Mouse (Mus musculus): ENCODE data around the gene Kpna7. TPM values are rescaled to one million over a fixed set of nuclear protein-coding genes. Genes with fewer than 3 reads are reported as not detected.
A peak's percentile ranks its signal among the peaks of the same experiment; 100 is the strongest.

The Kpna7 gene
- polyA plus RNA-seq, 1 experiment from 2014 or later = not detected

DNA sequence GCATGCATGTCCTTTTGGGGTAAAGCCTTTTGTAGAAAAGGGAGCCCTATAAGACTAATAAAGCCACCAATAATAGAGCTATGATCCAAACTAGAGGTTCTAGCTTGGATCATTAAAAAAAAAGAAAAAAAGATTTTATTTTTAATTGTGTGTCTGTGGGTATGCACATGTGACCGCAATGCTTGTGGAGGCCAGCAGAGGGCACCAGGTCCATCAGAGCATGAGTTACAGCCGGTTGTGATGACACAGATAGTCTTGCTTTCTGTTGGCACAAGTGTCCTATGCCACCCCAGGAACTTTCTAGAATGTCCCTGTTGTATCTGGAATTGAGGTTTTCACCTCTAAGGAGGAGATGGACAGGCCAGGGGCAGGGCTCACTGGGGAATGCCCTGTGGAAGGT lies 35.6 kb upstream of the Kpna7 start:
- no peak for ATAC-seq
- H3K4me1 ChIP-seq (replicated peaks; ENCODE audit: control insufficient read depth, insufficient read depth, low read length) = peaks cover 6% of the 10 kb centered on the region
- no peak overlapping the region for H3K4me3 ChIP-seq (replicated peaks; ENCODE audit: low read length)
- 91% methylated on average over 2 of the region's 2 CpGs for WGBS
- H3K27me3 ChIP-seq (replicated peaks; ENCODE audit: control insufficient read depth, insufficient read depth, low read length) = no peaks in the 10 kb centered on the region
- no peak overlapping the region for H3K4me2 ChIP-seq (ENCODE audit: low read length)
- no peak overlapping the region for H3K9ac ChIP-seq (replicated peaks; ENCODE audit: low read depth, low read length)
- H3K27ac ChIP-seq (ENCODE audit: low read length) = no peak overlapping the region
- H3K36me3 ChIP-seq (ENCODE audit: control insufficient read depth, insufficient read depth) = peaks cover 4% of the 10 kb centered on the region; the same call in 1 of the 2 replicates
- H3K9me3 ChIP-seq (ENCODE audit: control insufficient read depth, low read length) = no peaks in the 10 kb centered on the region

- no peak for ATAC-seq
- H3K27me3 ChIP-seq (replicated peaks; ENCODE audit: control insufficient read depth, insufficient read depth, low read length) = 0 out of 2 replicates have a peak, but pooled peaks cover 2% of the 10 kb centered on the region
- 93% methylated on average over 5 of the region's 5 CpGs for WGBS
- no peak overlapping the region for H3K9ac ChIP-seq (replicated peaks; ENCODE audit: low read depth, low read length)
- H3K27ac ChIP-seq (ENCODE audit: low read length) = no peak overlapping the region
- H3K9me3 ChIP-seq (ENCODE audit: control insufficient read depth, low read length) = no peaks in the 10 kb centered on the region
- H3K36me3 ChIP-seq (ENCODE audit: control insufficient read depth, insufficient read depth) = no peaks in the 10 kb centered on the region
- H3K4me3 ChIP-seq (replicated peaks; ENCODE audit: low read length) = no peak overlapping the region
- H3K4me2 ChIP-seq (ENCODE audit: low read length) = no peak overlapping the region
- H3K4me1 ChIP-seq (replicated peaks; ENCODE audit: control insufficient read depth, insufficient read depth, low read length) = peaks cover 12% of the 10 kb centered on the region
These were observed 34.6 kb upstream of the Kpna7 start for GRCm38 (mm10) chr5:145118461-145118860.

DNA sequence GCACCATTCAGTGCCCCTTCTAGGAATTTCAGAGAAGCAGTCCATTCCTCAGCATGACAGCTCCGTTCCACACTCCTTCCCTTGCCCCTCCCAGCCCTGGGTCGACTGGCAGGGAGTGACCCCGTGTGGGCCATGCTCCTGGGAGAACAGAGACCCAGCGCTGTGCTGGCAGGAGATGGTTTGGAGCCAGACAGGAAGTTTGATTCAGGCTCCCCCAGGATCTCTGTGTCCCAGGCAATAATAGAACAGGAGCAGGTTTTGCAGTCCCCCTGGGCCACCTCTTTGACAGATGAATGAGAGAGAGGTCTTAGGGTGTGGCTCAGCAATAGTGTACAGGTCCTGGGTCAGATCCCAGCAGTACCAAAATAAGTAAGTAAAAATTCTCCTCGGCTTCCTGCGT lies 34.2 kb upstream of the Kpna7 start:
- H3K27ac ChIP-seq (ENCODE audit: low read length) = no peak overlapping the region
- H3K36me3 ChIP-seq (ENCODE audit: control insufficient read depth, insufficient read depth) = no peaks in the 10 kb centered on the region
- no peak overlapping the region for H3K4me2 ChIP-seq (ENCODE audit: low read length)
- 72% methylated on average over 6 of the region's 6 CpGs for WGBS
- ATAC-seq = no peak
- no peak overlapping the region for H3K9ac ChIP-seq (replicated peaks; ENCODE audit: low read depth, low read length)
- H3K4me1 ChIP-seq (replicated peaks; ENCODE audit: control insufficient read depth, insufficient read depth, low read length) = peaks cover 12% of the 10 kb centered on the region
- no peak overlapping the region for H3K4me3 ChIP-seq (replicated peaks; ENCODE audit: low read length)
- H3K27me3 ChIP-seq (replicated peaks; ENCODE audit: control insufficient read depth, insufficient read depth, low read length) = 0 out of 2 replicates have a peak, but pooled peaks cover 4% of the 10 kb centered on the region
- no peaks in the 10 kb centered on the region for H3K9me3 ChIP-seq (ENCODE audit: control insufficient read depth, low read length)

GRCm38 (mm10) chr5:145116916-145117315 lies 33.1 kb upstream of the Kpna7 start:
- H3K36me3 ChIP-seq (ENCODE audit: control insufficient read depth, insufficient read depth) = no peaks in the 10 kb centered on the region
- 41% methylated on average over 10 of the region's 10 CpGs for WGBS
- no peak overlapping the region for H3K27ac ChIP-seq (ENCODE audit: low read length)
- H3K4me1 ChIP-seq (replicated peaks; ENCODE audit: control insufficient read depth, insufficient read depth, low read length) = peaks cover 12% of the 10 kb centered on the region
- no peak for ATAC-seq
- H3K4me2 ChIP-seq (ENCODE audit: low read length) = no peak overlapping the region
- no peak overlapping the region for H3K4me3 ChIP-seq (replicated peaks; ENCODE audit: low read length)
- no peak overlapping the region for H3K9ac ChIP-seq (replicated peaks; ENCODE audit: low read depth, low read length)
- H3K9me3 ChIP-seq (ENCODE audit: control insufficient read depth, low read length) = no peaks in the 10 kb centered on the region
- H3K27me3 ChIP-seq (replicated peaks; ENCODE audit: control insufficient read depth, insufficient read depth, low read length) = 0 out of 2 replicates have a peak, but pooled peaks cover 4% of the 10 kb centered on the region

GRCm38 (mm10) chr5:145116316-145116715 lies 32.5 kb upstream of the Kpna7 start:
- Histone ChIP-seq H3K4me2 (ENCODE audit: low read length) (no peak overlapping the region), H3K27me3 (replicated peaks; ENCODE audit: control insufficient read depth, insufficient read depth, low read length) (0 out of 2 replicates have a peak, but pooled peaks cover 4% of the 10 kb centered on the region), H3K9me3 (ENCODE audit: control insufficient read depth, low read length) (no peaks in the 10 kb centered on the region), H3K27ac (ENCODE audit: low read length) (no peak overlapping the region), H3K4me3 (replicated peaks; ENCODE audit: low read length) (no peak overlapping the region), H3K36me3 (ENCODE audit: control insufficient read depth, insufficient read depth) (no peaks in the 10 kb centered on the region), H3K4me1 (replicated peaks; ENCODE audit: control insufficient read depth, insufficient read depth, low read length) (peaks cover 12% of the 10 kb centered on the region), H3K9ac (replicated peaks; ENCODE audit: low read depth, low read length) (no peak overlapping the region)
- ATAC-seq = no peak
- 54% methylated on average over 4 of the region's 4 CpGs for WGBS

DNA sequence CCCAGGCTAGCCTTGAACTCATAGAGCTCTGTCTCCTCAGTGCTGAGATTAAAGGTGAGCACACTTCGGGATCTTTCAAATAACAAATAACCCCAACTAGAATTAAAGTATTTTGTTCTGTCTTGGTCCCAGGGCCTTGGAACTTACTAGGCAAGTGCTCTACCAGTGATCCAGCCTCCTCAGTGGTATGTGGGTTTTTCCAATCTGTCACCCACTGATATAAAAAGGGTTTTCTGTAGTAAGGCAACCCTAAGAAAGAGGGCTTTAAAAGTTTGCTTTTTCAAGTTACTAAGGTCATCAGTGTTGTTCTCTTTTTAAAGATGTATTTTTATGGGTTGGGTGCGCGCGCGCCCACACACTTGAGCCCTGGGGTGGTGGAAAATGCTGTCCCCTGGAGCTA lies 31.9 kb upstream of the Kpna7 start:
- H3K9ac ChIP-seq (replicated peaks; ENCODE audit: low read depth, low read length) = no peak overlapping the region
- 0 out of 2 replicates have a peak, but pooled peaks cover 4% of the 10 kb centered on the region for H3K27me3 ChIP-seq (replicated peaks; ENCODE audit: control insufficient read depth, insufficient read depth, low read length)
- no peak overlapping the region for H3K27ac ChIP-seq (ENCODE audit: low read length)
- 0 out of 2 replicates have a peak, but pooled peaks cover 2% of the 10 kb centered on the region for H3K36me3 ChIP-seq (ENCODE audit: control insufficient read depth, insufficient read depth)
- 95% methylated on average over 5 of the region's 5 CpGs for WGBS
- no peak overlapping the region for H3K4me2 ChIP-seq (ENCODE audit: low read length)
- no peak overlapping the region for H3K4me3 ChIP-seq (replicated peaks; ENCODE audit: low read length)
- H3K9me3 ChIP-seq (ENCODE audit: control insufficient read depth, low read length) = no peaks in the 10 kb centered on the region
- no peak for ATAC-seq
- H3K4me1 ChIP-seq (replicated peaks; ENCODE audit: control insufficient read depth, insufficient read depth, low read length) = peaks cover 12% of the 10 kb centered on the region

- WGBS = 15% methylated on average over 40 of the region's 40 CpGs
- H3K36me3 ChIP-seq (ENCODE audit: control insufficient read depth, insufficient read depth) = peaks cover 6% of the 10 kb centered on the region; the same call in 1 of the 2 replicates
These were observed 31.0 kb upstream of the Kpna7 start for GRCm38 (mm10) chr5:145114606-145115473.

GRCm38 (mm10) chr5:145114071-145114605 lies 30.3 kb upstream of the Kpna7 start, which contains the start of gene Arpc1b:
Gene Arpc1b, plus strand, starts transcription at chr5:145114215.
- H3K9me3 ChIP-seq (ENCODE audit: control insufficient read depth, low read length) = no peaks in the 10 kb centered on the region
- H3K9ac ChIP-seq (replicated peaks; ENCODE audit: low read depth, low read length) = peak within 1 kb of the TSS; percentile 46
- 0 out of 2 replicates have a peak, but pooled peaks cover 4% of the 10 kb centered on the region for H3K27me3 ChIP-seq (replicated peaks; ENCODE audit: control insufficient read depth, insufficient read depth, low read length)
- H3K27ac ChIP-seq (ENCODE audit: low read length) = no peak within 1 kb of the TSS
- peaks cover 11% of the 10 kb centered on the region; the same call in 1 of the 2 replicates for H3K36me3 ChIP-seq (ENCODE audit: control insufficient read depth, insufficient read depth)
- WGBS = under 1% methylated on average over 47 of the region's 53 CpGs
- H3K4me2 ChIP-seq (ENCODE audit: low read length) = peak within 1 kb of the TSS; percentile 54
- peak; percentile 37; the same call in 1 of the 2 replicates for ATAC-seq
- peak within 1 kb of the TSS; percentile 45 for H3K4me3 ChIP-seq (replicated peaks; ENCODE audit: low read length)
- peaks cover 12% of the 10 kb centered on the region for H3K4me1 ChIP-seq (replicated peaks; ENCODE audit: control insufficient read depth, insufficient read depth, low read length)

More at GRCm38 (mm10) chr5:145114606-145115473, 31.0 kb upstream of the Kpna7 start:
- 0 out of 2 replicates have a peak, but pooled peaks cover 4% of the 10 kb centered on the region for H3K27me3 ChIP-seq (replicated peaks; ENCODE audit: control insufficient read depth, insufficient read depth, low read length)
- peak; percentile 15; the same call in 1 of the 2 replicates for ATAC-seq
- peak overlapping the region; percentile 46 for H3K9ac ChIP-seq (replicated peaks; ENCODE audit: low read depth, low read length)
- H3K4me3 ChIP-seq (replicated peaks; ENCODE audit: low read length) = peak overlapping the region; percentile 45
- no peaks in the 10 kb centered on the region for H3K9me3 ChIP-seq (ENCODE audit: control insufficient read depth, low read length)
- peaks cover 12% of the 10 kb centered on the region for H3K4me1 ChIP-seq (replicated peaks; ENCODE audit: control insufficient read depth, insufficient read depth, low read length)
- no peak overlapping the region for H3K27ac ChIP-seq (ENCODE audit: low read length)
- peak overlapping the region; percentile 54 for H3K4me2 ChIP-seq (ENCODE audit: low read length)

DNA sequence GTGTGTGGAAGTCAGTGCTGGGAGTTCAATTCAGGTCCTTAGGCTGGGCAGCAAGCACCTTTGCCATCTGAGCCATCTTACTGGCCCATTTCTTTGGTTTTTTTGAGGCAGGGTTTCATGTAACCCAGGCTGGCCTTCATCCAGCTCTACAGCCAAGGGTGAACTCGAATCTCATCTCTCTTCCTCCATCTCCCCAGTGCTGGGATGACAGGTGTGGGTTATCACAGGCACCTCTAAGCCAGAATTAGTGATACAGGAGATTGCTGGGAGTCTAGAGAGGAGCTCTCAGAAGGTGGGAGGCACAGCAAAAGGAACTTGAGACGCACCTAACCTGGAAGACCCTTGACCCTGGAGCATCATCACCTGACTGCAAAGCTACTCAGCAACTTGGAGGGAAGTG lies 29.6 kb upstream of the Kpna7 start:
- no peak overlapping the region for H3K4me3 ChIP-seq (replicated peaks; ENCODE audit: low read length)
- 61% methylated on average over 2 of the region's 2 CpGs for WGBS
- ATAC-seq = no peak
- peaks cover 12% of the 10 kb centered on the region for H3K4me1 ChIP-seq (replicated peaks; ENCODE audit: control insufficient read depth, insufficient read depth, low read length)
- H3K9me3 ChIP-seq (ENCODE audit: control insufficient read depth, low read length) = no peaks in the 10 kb centered on the region
- H3K4me2 ChIP-seq (ENCODE audit: low read length) = peak overlapping the region; percentile 54; the same call in 1 of the 2 replicates
- H3K9ac ChIP-seq (replicated peaks; ENCODE audit: low read depth, low read length) = no peak overlapping the region
- no peak overlapping the region for H3K27ac ChIP-seq (ENCODE audit: low read length)
- 0 out of 2 replicates have a peak, but pooled peaks cover 4% of the 10 kb centered on the region for H3K27me3 ChIP-seq (replicated peaks; ENCODE audit: control insufficient read depth, insufficient read depth, low read length)
- peaks cover 16% of the 10 kb centered on the region; the same call in 1 of the 2 replicates for H3K36me3 ChIP-seq (ENCODE audit: control insufficient read depth, insufficient read depth)
